Mouse (Mus musculus): ENCODE data around the gene A530016L24Rik. TPM values are rescaled to one million over a fixed set of nuclear protein-coding genes. Genes with fewer than 3 reads are reported as not detected.

Gene A530016L24Rik
- under 1 TPM; 0.74 to 0.95 TPM for total RNA-seq (2021)

DNA sequence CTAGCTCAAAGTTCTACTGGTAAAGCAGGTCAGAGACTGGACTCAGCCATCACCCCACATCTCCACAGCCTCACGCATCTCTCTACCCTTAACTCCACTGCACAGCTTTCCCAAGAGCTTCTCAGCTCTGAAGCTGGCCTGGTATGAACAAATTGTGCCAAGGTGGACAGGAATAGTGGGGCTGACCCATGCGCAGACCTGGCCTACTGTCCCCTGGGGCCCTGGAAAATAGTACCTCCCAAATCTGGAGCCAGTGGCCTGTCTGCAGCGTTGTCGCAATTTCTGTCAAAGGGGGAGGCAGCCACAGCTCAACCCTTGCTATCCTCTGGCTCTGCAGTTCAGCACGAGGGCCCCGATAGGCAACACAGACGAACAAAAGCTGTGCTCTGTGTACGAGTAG, at the start of gene A530016L24Rik:
Gene A530016L24Rik (plus strand): TSS at position 315 of the 400 bp plus-strand sequence.
- no peak for DNase-seq
- intact Hi-C loops (cut with DNase I), result no loop called here

DNA sequence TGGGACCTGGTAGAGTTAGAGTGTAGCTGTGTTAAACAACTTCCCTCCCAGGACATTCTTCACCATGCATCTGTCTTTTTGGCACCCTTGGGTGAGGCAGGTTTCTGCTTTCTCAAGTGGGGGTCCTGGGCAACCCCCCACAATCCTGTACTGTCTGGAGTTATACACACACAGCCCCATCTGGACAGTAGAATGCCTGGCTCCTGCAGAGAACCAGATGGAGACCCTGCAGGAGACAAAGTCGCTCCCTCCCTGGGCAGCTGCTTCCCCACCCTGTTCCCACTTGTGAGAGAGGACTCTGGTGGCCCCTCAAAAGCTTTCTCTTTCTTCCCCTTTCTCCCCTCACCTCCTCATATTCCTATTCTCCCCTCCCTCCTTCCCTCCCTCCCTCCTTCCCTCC, 49.3 kb upstream of the A530016L24Rik start:
- intact Hi-C loops (cut with DNase I), result no loop called here
- no peak for DNase-seq

DNA sequence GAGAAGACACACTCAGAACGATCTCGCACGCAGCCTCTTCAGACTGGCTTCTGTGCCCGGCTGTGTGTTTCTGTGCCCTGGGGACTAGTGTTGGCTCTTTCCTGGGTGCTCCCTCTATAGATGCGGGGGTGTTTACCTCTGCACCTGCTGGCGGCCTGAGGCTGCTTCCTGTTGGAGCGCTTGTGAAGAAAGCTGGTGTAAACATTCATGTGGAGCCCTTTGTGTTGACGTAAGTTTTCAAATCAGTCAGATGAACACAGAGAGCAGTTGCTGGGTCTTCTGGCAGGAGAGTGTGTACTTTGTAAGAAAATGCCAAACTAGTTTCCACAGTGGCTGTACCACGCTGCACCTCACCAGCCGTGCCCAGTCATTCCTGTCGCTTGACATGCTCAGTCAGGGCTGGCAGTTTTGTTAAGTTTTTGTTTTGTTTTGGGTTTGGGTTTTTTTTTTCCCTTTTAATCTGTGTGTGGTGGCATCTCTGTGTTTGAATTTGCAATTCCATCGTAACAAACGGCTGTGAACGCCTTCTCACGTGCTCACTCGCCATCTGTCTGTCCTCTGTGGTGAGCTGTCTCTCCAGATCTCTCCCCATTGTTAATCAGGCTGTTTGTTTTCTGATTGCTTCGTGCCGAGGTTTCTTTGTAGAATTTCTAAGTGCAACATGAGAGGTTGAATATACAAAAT, 40.0 kb upstream of the A530016L24Rik start:
- intact Hi-C loops (cut with DNase I), result no loop called here
- no peak for DNase-seq

DNA sequence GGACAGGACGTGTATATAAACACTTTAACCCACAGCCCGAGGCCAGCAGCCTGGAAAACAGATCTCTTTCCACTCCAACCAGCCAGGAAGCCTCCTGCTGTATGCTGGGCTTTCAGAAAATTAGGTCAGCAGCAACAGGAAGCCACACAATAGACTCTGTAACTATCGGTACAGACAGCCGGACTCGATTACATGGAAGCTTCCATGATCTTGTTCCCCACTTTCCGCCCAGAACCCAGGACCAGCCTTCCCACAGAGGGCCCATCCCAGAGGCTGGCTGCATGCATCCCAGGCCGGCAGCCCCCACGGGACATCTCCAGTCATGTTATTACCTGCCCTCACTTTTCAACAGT, 39.4 kb upstream of the A530016L24Rik start:
- intact Hi-C loops (cut with DNase I), result no loop called here
- no peak for DNase-seq

DNA sequence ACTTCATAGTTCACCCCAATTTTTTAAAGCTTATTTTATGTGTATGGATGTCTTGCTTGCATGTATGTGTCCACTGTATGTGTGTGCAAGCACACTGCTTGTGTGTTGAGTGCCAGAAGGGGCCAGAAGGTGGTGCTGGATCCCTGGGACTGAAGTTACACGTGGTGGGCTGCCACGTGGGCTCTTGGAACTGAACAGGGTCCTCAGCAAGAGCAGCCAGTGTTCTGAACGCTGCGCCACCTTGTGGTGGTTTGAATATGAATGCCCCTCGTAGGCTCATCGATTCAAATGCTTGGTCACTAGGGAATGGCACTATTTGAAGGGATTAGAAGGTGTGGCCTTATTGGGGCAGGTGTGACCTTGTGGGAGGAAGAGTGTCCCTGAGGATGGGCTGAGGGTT, 38.4 kb upstream of the A530016L24Rik start:
- intact Hi-C loops (cut with DNase I), result no loop called here
- DNase-seq, result peak; percentile 75

DNA sequence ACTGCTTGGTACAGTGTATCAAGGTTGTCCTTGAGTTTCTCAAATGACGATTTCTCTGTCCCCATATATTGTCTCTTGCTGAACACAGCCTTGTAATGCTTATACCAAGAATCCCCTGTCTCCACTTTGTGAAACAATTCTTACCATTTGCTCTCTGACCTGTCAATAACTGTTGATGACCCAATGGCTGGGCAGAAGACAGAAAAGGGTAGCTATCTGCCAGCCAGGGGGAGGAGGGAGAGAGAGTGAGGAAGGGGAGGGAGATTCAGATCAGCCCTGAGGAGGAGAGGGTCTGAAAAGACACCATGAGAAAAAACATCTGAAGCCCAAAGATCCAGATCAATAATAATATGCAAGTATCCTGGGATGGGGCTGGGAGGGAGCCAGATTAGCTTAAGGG, 37.9 kb upstream of the A530016L24Rik start:
- intact Hi-C loops (cut with DNase I), result no loop called here
- DNase-seq, result no peak

DNA sequence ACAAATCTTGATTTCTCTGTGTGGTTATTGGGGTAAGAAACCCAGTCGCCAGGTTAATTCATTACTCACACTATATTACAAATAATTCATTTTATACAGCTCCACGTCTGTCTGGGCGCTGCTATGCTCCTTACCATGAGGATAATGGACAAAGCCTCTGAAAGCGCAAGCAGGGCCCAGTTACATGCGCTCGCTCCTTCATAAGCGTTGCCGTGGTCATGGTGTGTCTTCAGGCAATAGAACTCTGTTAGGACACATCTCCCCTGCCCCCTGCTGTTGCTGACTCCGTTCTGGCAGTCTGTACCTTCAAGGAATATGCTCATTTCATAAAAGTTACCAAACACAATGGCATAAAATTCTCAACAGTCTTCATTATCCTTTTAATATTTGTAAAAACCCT, 37.4 kb upstream of the A530016L24Rik start:
- intact Hi-C loops (cut with DNase I), result no loop called here
- no peak for DNase-seq

DNA sequence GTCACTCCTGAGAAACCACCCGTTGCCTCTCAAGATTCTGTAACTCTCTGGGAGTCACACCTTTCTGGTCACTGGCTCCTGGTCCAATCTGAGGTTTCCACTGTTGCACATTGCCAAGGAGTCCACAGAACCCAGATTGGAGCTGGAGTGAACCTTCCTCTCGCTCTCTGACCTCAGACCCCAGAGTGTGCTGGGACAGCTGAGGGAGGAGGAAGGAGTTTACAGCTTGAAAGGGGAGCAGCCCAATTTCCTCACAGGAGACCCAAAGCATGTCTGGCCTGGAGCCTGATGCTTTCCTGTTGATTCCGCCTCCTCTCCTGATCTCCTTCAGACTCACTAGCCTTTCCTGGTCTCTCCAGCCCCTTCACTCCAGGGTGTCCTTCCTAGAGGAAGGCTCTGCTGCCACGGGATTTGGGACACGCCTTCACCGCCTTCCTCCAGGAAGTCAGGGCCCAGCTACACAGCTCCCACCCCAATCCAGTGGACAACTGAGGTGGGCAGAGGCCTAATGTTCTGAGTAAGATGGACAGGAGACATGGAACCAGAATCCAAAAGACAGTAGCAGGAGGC, 33.0 kb upstream of the A530016L24Rik start:
- DNase-seq, result no peak
- intact Hi-C loops (cut with DNase I), result no loop called here

DNA sequence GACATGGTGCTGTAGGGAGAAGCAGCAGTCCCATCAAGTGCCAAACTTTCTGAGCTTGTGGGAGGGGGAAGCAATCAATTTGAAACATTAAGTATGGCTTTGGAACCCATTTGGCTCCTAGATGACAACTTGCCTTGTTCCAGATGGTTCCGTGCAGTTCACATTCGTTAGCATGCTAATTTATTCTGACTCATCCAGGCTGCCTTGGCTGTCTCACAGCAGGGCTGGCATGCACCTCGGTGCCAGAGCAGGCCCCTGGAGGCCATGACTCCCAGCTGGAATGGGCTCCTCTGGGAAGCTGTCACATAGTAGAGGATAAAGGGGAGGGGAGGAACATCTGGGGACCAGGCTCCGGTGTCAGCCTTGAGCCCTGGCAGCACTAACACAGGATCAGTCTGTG, 31.4 kb upstream of the A530016L24Rik start:
- intact Hi-C loops (cut with DNase I), result no loop called here
- peak; percentile 81 for DNase-seq

DNA sequence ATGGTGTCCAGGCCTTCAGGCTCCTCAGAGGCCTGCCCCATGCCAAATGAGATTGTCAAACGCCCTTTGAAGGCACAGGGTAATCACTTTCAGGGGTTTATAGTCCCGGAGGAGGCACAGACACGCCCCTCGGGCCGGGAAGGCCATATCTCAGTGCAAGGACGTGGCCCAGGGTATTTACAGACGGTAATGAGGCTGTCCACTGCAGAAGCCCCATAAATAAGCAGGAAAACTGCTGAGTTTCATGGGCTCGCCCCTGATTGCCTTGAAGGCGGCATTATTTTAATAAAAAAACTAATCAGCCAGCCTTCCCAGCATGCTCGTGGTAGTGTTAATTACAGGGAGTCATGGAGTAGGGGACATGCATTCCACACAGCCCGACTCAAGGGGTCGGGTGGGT, 26.8 kb upstream of the A530016L24Rik start:
- intact Hi-C loops (cut with DNase I), result no loop called here
- no peak for DNase-seq

DNA sequence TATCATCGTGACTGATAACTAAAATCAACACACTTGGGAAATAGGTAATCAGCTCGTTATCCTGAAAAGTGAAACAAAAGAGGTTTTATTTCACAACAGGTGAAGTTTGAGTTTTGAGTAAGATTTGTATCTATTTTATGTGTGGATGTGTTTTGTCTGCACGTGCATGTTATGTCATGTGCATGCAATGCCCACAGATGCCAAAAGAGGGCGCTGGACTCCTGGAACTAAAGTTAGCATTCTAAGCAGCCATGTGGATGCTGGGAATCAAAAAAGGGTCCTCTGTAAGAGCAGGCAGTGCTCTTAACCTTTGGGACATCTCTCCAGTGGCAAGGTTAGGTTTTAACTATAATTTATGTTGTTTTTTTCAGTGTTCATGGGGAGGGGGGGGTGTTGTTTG, 26.0 kb upstream of the A530016L24Rik start:
- DNase-seq, result no peak
- intact Hi-C loops (cut with DNase I), result no loop called here

DNA sequence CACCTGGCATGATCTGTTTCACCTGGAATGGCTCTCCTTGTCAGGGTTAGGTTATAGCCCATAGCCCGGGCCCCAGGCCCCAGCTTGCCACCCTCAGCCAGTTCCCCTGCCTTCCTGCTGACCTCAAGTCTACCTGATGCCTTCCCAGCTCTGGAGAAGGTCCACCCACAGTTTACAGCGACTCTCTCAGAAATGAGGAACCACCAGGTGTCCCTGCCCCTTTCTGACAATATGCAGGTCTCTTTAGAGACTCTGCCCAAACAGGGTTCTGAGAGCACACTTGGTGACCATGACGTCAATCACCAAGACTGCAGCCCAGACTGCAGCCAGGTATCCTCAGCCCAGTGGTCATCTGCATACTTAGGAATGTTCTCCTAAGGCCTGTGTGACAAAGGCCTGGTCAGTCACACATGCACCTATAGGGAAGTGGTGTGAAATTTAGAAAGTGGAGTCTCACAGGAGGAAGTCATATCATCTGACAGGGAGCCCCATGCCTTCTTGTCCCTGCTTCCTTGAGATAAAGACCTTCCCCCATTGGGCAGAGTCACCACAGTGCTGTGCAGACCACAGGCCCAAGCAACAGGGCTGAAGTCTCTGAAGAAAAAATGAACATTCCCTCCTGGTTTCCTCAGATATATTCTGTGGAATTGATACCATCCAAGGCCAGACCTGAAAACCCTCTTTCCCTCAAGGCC, 25.4 kb upstream of the A530016L24Rik start:
- intact Hi-C loops (cut with DNase I), result no loop called here
- no peak for DNase-seq

DNA sequence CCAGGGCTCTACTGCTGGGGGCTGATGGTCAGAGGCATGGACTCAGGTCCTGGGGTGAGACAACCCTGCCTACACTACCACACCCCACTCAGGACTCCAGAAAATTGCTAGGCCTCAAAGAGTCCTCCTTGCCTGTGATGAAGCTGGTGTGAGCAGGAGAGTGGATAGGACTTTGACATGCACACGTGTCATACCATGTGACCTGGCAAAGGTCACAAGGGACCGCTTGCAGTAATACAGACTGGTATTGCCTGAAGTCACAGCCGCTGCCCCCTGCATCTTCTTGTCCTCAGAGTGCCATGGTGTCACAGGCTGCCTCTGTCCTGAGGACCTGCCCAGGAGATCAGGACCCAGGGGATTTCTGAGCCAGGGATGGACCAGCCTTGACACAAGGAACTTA, 24.7 kb upstream of the A530016L24Rik start:
- DNase-seq, result no peak
- intact Hi-C loops (cut with DNase I), result no loop called here

DNA sequence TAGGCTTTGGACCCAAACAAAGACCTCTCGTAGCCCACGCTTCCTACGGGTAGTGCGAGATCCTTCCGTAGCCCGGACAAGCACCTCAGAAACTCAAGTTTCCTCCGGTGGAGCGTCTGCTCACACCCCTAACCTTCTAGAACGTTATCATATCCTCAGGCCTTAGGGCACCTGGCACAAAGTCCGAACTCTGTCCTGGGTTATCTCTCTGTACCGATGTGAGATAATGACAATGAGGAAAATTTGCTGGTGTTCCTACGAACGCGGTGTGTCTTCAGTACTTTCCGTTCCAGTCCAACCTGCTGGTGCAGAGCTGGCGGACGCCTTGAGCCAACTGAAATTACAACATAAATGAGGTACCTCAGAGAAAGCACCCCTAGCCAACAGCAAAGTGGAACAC, 23.3 kb upstream of the A530016L24Rik start:
- intact Hi-C loops (cut with DNase I), result no loop called here
- DNase-seq, result no peak

DNA sequence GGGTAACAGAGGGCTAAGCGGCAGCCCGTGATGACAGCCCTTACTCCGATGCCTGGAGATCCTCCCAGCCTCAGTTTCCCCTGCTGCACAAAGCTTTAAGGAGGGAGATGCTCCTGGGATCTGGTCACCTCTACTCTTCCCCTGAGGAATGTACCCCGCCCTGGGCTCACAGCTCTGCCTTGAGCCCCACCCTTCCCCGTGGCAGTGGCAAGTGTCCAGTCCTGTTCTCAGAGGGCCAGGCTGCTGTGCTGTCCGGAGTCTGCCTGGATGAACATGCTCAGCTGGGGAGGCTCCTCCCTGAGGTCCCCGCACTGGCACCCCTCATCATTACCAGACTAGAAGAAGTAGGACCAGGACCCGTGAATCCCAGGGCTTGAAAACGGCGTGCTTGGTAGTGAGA, 21.9 kb upstream of the A530016L24Rik start:
- DNase-seq, result no peak
- intact Hi-C loops (cut with DNase I), result no loop called here

DNA sequence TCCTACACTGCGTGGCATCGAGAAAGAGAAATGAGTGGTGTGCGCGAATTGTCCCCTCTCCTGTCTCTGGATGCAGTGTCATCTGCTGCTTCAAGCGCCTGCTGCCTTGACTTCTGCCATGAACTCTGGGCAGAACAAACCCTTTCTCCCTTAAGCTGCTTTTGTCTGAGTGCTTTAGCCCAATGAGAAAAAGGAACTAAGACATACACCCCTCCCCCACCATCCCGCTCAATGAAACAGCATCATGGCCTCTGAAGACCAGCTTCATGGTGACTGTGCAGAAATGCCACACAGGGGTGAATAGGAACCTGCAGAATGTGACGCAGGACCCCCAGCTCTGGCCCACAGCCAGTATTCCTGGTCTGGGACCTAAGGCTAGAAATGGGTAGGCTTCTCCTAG, 19.9 kb upstream of the A530016L24Rik start:
- DNase-seq, result no peak
- intact Hi-C loops (cut with DNase I), result no loop called here

DNA sequence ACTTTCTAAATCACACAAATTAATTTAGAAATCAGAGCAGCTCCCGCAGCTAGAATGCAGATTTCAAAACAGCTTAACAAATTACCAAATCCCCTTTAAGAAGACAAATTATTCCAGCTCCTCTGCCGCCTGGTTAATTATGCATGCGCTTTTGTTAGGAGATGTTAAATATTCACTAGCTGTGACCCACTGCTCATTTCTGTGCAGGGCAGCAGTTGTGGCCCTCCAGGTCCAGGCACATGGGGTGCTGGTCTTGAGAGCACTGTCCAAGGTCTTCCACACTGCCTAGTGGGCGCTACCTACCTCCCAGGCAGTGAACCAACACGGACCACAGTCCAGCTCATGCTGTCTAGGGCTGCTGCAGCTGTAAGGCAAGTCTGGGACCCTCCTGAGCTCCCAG, 19.0 kb upstream of the A530016L24Rik start:
- intact Hi-C loops (cut with DNase I), result no loop called here
- DNase-seq, result no peak

DNA sequence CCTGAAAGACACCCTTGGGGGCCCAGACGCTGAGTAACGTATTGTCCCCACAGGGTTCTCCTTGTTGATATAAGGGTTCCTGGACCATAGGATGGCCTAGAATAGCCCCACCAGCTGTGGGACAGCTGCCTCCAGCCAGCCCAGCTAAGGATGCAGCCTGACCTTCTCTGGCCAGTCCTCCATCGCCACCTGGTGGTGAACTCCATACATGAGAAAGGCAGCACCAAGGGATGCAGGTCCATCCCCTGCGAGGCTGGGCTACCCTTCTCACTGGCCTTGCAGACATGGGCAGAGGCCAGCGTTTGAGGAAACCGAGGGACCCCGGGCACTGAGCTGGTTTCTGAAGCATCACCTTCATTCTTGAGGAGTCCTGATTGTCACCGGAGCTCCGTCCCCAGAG, 15.5 kb upstream of the A530016L24Rik start:
- intact Hi-C loops (cut with DNase I), result loop anchor here (1.0 kb wide), 1 partner anchor 328 kb away; no protein-coding TSS in a partner anchor
- peak; percentile 89 for DNase-seq

DNA sequence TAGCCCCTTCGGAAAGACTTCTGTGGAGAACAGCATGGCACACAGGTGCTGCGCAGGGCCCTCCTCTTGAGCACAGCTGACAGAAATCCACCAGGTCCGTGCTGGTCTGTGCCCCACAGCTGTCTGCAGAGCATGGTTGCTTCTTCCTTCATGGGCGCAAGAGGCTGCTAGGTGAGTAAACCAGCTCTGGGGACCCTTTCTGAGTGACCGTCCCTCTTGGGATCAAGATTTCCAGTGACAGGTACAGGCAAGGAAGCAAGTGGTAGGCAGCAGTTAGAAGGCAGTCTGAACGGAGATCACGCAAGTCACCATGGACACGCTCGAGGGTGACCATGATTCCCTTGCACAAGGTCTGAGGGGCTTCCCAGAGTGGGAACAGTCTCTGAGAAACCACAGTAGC, 287 bp downstream of the A530016L24Rik start:
- intact Hi-C loops (cut with DNase I), result no loop called here

DNA sequence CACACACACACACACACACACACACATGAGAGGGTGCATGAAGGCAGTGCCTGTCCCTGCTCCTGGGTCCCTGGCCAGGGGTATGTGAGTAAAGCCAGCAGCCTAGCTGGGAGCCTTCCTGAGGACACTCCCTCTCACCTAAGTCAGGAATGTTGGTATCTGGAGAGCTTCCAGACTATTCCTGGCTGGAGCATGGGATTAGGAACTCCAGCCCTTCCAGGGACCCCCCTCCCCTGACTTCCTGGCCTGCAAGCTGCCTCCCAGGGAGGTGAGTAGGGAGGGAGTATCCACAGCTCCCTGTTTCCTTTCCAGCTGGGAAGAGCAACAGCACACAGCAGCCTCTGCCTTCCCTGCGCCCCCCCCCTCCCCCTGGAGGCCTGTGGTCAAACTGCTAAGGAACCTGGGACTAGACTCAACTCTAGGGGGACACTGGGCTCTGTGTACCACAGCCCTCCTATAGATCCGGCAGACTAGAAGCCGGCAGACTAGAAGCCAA, 1.2 kb downstream of the A530016L24Rik start:
- intact Hi-C loops (cut with DNase I), result no loop called here
- no peak for DNase-seq

More for the DNA sequence above, 287 bp downstream of the A530016L24Rik start:
- DNase-seq, result no peak

DNA sequence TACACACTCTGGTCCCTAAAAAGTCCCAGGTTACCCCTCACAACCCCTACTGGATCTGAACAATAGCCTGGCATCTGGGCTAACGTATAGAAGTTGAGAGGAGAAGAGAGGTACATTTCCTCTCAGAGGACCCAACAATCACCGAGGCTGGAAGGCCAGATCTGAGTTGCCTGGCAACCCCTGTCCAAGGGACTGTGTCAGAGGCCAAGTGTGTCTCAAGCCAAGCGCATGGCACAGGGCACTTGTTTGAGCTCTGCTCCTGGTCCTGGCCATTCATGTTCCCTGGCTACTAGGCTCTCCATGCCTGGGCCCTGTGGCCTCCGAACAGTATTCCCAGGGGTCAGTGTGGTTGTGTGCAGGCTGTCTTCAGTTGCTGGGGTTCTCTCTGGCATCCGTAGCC, 6.9 kb downstream of the A530016L24Rik start:
- intact Hi-C loops (cut with DNase I), result no loop called here
- DNase-seq, result no peak

DNA sequence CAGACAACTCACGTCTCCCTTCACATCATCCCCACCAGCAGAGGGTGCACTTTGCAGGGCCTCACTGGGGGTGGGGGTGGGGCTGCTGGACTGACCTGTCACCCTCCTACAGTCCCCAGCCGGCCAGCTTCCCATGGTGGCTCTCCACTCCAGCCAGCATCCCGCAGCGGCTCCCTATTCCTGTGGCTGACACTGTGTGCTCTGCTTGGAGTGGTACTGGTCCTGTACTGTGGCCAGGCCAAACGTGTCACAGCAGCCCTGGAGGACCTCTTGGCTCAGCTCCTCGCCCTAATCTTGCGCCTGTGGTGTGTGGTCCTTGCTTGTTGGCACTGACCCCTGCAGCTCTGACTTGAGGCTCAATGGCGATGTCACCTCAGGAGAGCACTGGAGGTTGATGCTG, 8.5 kb downstream of the A530016L24Rik start:
- no peak for DNase-seq
- intact Hi-C loops (cut with DNase I), result no loop called here

All from left cerebral cortex, postnatal 4 days (tissue).